Mouse (Mus musculus) stomach, postnatal 0 days (tissue): ENCODE measurements around the gene Gm1043. TPM values are rescaled to one million over a fixed set of nuclear protein-coding genes. Genes with fewer than 3 reads are reported as not detected.

Experiments
- ATAC-seq: fragments of 200-750 bp; cut with Nextera tagmentation; 2 replicates; pipeline ENCODE4 v1.8.0; 2017; ENCODE audit not compliant: low FRiP score, low TSS enrichment
- DNase-seq: peaks from one replicate; pipeline ENCODE4 v3.0.0-alpha.2; 2016; ENCODE audit warnings: low spot score
- H3K27ac ChIP-seq: fragments of 300-500 bp; sonication (generic); replicated peaks from 2 replicates; pipeline ENCODE4 v1.5.1; 2014; ENCODE audit warnings: mild to moderate bottlenecking, control low read depth
- H3K27me3 ChIP-seq: fragments of 300-500 bp; sonication (generic); 2 replicates; pipeline ENCODE4 v1.6.1; 2014; ENCODE audit warnings: low read length; ENCODE audit not compliant: control insufficient read depth, insufficient read depth
- H3K36me3 ChIP-seq: fragments of 300-500 bp; sonication (generic); 2 replicates; pipeline ENCODE4 v1.6.1; 2014; ENCODE audit warnings: low read length, mixed read lengths; ENCODE audit not compliant: control insufficient read depth, insufficient read depth
- H3K4me1 ChIP-seq: fragments of 300-500 bp; sonication (generic); replicated peaks from 2 replicates; pipeline ENCODE4 v1.6.1; 2014; ENCODE audit warnings: antibody characterized with exemption; ENCODE audit not compliant: control insufficient read depth, insufficient read depth
- H3K4me2 ChIP-seq: fragments of 300-500 bp; sonication (generic); replicated peaks from 2 replicates; pipeline ENCODE4 v1.6.1; 2014; ENCODE audit warnings: low read depth, mild to moderate bottlenecking, control low read depth, moderate library complexity
- H3K4me3 ChIP-seq: fragments of 300-500 bp; sonication (generic); 2 replicates; pipeline ENCODE4 v1.5.1; 2014; ENCODE audit warnings: low read depth, low read length, control low read depth
- H3K9ac ChIP-seq: fragments of 300-500 bp; sonication (generic); 2 replicates; pipeline ENCODE4 v1.6.1; 2014; ENCODE audit warnings: mild to moderate bottlenecking, low read length, control low read depth, mixed read lengths
- H3K9me3 ChIP-seq: fragments of 300-500 bp; sonication (generic); 2 replicates; pipeline ENCODE4 v1.6.1; 2016; ENCODE audit warnings: low read length; ENCODE audit not compliant: control insufficient read depth
- CTCF ChIP-seq: IDR thresholded peaks from 2 replicates; pipeline ENCODE4 v1.5.1; 2016; ENCODE audit warnings: antibody characterized with exemption, low read depth, mild to moderate bottlenecking, moderate library complexity
- EP300 ChIP-seq: optimal IDR thresholded peaks from 2 replicates; pipeline ENCODE3; 2016; ENCODE audit warnings: antibody characterized with exemption
- WGBS: fragments of 180-500 bp; shearing (Covaris S2); extraction: QIAGEN DNeasy Blood & Tissue Kit; methylation state at CpG from one replicate; pipeline ENCODE4 v1.1.7; 2014; 5-methylcytosine and 5-hydroxymethylcytosine counted together
- polyA plus RNA-seq: library from polyadenylated mRNA; unstranded; fragments of >200 nt; fragmentation: Nextera tagmentation; extraction: Ambion mirVana; gene quantifications from 2 replicates; pipeline ENCODE4 v1.2.1, GENCODE M21; 2015

Gm1043 gene
- polyA plus RNA-seq, 1 experiment from 2014 or later: 0.02 TPM

DNA sequence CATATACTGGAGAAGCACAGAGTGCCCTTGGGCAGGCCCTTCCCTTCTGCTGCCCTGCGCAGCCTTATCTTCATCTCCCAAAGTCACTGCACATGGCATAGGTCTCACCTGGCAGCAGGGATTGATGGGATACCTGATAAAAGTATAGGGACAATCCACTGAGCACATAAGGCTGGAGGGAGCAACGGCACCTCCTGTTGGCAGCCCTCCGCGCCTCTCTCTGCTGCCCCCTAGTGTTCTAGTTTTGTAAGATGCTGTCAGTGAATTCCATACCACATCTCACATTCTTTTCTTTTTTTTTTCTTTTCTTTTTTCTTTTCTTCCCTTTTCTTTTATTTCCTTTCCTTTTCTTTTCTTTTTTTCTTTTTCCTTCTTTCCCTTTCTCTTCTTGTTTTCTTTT lies 62.4 kb downstream of the Gm1043 start:
- no peak overlapping the region for H3K27ac ChIP-seq
- no peak overlapping the region for H3K9ac ChIP-seq
- H3K4me2 ChIP-seq: no peak overlapping the region
- H3K9me3 ChIP-seq: no peaks in the 10 kb centered on the region
- no peak overlapping the region for H3K4me3 ChIP-seq
- TF ChIP-seq EP300 (no peak), CTCF (peak; percentile 86)
- DNase-seq (peak; percentile 54), ATAC-seq (no peak)
- H3K4me1 ChIP-seq: no peaks in the 10 kb centered on the region
- 22% methylated on average over 4 of the region's 4 CpGs for WGBS
- H3K27me3 ChIP-seq: no peaks in the 10 kb centered on the region
- no peaks in the 10 kb centered on the region for H3K36me3 ChIP-seq

GRCm38 (mm10) chr5:37150650-37151049 lies 65.5 kb downstream of the Gm1043 start:
- Histone ChIP-seq H3K36me3 (no peaks in the 10 kb centered on the region), H3K27ac (no peak overlapping the region), H3K4me2 (no peak overlapping the region), H3K4me1 (no peaks in the 10 kb centered on the region), H3K4me3 (no peak overlapping the region), H3K9ac (no peak overlapping the region), H3K9me3 (no peaks in the 10 kb centered on the region), H3K27me3 (no peaks in the 10 kb centered on the region)
- no peak for ATAC-seq
- no peak for DNase-seq
- WGBS: 60% methylated on average over 5 of the region's 5 CpGs
- no peak for TF ChIP-seq EP300
- no peak for TF ChIP-seq CTCF

- no peak for DNase-seq
- Histone ChIP-seq H3K27ac (no peak overlapping the region), H3K27me3 (no peaks in the 10 kb centered on the region), H3K36me3 (no peaks in the 10 kb centered on the region), H3K4me1 (no peaks in the 10 kb centered on the region), H3K4me2 (no peak overlapping the region), H3K9ac (no peak overlapping the region), H3K9me3 (no peaks in the 10 kb centered on the region), H3K4me3 (no peak overlapping the region)
- 77% methylated on average over 7 of the region's 7 CpGs for WGBS
- TF ChIP-seq EP300 (no peak), CTCF (no peak)
- no peak; the same call in 1 of the 2 replicates for ATAC-seq
Observed at GRCm38 (mm10) chr5:37154472-37154871, 69.3 kb downstream of the Gm1043 start.

- H3K4me2 ChIP-seq: no peak overlapping the region
- no peaks in the 10 kb centered on the region for H3K9me3 ChIP-seq
- DNase-seq (no peak), ATAC-seq (no peak)
- no peak overlapping the region for H3K9ac ChIP-seq
- H3K27ac ChIP-seq: no peak overlapping the region
- H3K36me3 ChIP-seq: no peaks in the 10 kb centered on the region
- no peaks in the 10 kb centered on the region for H3K4me1 ChIP-seq
- WGBS: 76% methylated on average over 7 of the region's 7 CpGs
- peaks cover 4% of the 10 kb centered on the region for H3K27me3 ChIP-seq
- no peak for TF ChIP-seq CTCF
- TF ChIP-seq EP300: no peak
- H3K4me3 ChIP-seq: no peak overlapping the region
Observed at GRCm38 (mm10) chr5:37158408-37158807, 73.2 kb downstream of the Gm1043 start.

GRCm38 (mm10) chr5:37162871-37163781 lies 78.0 kb downstream of the Gm1043 start:
- ATAC-seq: peak; percentile 68

GRCm38 (mm10) chr5:37176466-37176865 lies 91.3 kb downstream of the Gm1043 start:
- Histone ChIP-seq H3K9ac (no peak overlapping the region), H3K27ac (no peak overlapping the region), H3K36me3 (no peaks in the 10 kb centered on the region), H3K27me3 (no peaks in the 10 kb centered on the region), H3K9me3 (no peaks in the 10 kb centered on the region), H3K4me1 (no peaks in the 10 kb centered on the region), H3K4me3 (no peak overlapping the region), H3K4me2 (no peak overlapping the region)
- DNase-seq (no peak), ATAC-seq (no peak)
- TF ChIP-seq CTCF: no peak
- no peak for TF ChIP-seq EP300
- 28% methylated on average over 4 of the region's 4 CpGs for WGBS

More at GRCm38 (mm10) chr5:37162871-37163781, 78.0 kb downstream of the Gm1043 start:
- Histone ChIP-seq H3K4me2 (peak overlapping the region; percentile 42), H3K9me3 (no peaks in the 10 kb centered on the region), H3K4me1 (no peaks in the 10 kb centered on the region), H3K36me3 (no peaks in the 10 kb centered on the region), H3K27me3 (peaks cover 4% of the 10 kb centered on the region), H3K9ac (no peak overlapping the region), H3K27ac (no peak overlapping the region), H3K4me3 (peak overlapping the region; percentile 26)
- WGBS: 5% methylated on average over 75 of the region's 75 CpGs
- peak; percentile 76 for DNase-seq
- TF ChIP-seq CTCF (peak; percentile 79), EP300 (no peak)
